Mouse (Mus musculus) c-Kit-positive CD71-negative TER-119-negative erythroid progenitor cells, embryonic 14.5 days (primary cell): ENCODE results near the gene Pgm5.

Experiments
- DNase-seq: peaks from one replicate; pipeline ENCODE4 v3.0.0-alpha.2; 2013; ENCODE audit warnings: low read depth

Gene Pgm5

DNA sequence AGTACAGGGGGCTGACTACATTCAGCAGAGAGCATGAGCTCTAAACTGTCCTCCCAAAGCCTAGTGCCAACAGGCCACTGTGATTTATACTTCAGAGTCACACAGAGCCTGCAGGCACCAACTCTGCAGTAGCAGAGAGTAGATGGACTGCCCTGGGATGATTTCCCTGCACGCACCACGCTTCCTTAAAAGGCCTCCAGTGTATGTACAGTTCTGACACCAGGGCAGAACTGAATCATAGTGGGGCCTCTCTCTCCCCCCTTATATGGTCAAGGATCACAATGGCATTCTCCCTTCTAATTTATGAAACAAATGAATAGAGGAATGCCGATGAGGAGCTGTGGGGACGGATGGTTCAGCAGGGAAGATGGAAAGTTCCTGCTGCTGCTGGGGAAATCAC lies 91.3 kb downstream of the Pgm5 start:
- no peak for DNase-seq

GRCm38 (mm10) chr19:24767401-24767800 lies 94.3 kb downstream of the Pgm5 start:
- DNase-seq: no peak

GRCm38 (mm10) chr19:24762473-24763149 lies 99.0 kb downstream of the Pgm5 start:
- no peak for DNase-seq

DNA sequence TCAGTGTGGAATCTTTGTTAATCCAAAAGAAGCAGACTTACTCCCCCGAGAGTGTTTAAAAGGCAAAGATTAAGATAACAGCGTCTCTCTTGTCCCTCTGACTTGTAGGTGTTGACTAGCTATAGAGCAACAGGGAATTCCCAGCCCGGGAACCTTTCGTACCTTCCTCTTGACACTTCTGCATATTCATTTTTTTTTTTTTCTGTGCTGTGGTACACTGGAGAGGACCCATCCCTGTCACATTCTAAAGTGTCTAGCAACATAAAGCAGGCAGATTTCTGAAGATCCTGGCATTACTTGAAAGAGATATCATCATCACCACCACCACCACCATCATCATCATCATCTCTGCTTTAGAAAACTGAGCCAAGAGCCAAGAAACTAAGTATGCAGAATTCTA lies 105.0 kb downstream of the Pgm5 start:
- DNase-seq: no peak

DNA sequence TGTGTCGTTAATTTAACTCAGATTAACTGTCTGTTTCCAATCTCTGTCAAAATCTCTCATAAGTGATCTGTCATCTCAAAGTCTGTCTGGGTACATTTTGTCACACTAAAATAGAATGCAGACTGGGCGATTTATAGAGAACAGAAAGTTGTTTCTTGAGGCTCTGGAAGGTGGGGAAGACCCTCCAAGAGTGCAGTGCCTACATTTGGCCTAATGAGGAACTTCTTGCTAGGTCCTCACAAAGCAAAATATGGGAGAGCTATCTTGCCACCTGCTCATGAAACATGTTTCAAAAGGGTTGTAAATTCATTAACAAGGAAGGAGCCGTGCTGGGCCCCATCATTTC lies 107.2 kb downstream of the Pgm5 start:
- no peak for DNase-seq

GRCm38 (mm10) chr19:24753617-24754439 lies 107.8 kb downstream of the Pgm5 start:
- DNase-seq: no peak

DNA sequence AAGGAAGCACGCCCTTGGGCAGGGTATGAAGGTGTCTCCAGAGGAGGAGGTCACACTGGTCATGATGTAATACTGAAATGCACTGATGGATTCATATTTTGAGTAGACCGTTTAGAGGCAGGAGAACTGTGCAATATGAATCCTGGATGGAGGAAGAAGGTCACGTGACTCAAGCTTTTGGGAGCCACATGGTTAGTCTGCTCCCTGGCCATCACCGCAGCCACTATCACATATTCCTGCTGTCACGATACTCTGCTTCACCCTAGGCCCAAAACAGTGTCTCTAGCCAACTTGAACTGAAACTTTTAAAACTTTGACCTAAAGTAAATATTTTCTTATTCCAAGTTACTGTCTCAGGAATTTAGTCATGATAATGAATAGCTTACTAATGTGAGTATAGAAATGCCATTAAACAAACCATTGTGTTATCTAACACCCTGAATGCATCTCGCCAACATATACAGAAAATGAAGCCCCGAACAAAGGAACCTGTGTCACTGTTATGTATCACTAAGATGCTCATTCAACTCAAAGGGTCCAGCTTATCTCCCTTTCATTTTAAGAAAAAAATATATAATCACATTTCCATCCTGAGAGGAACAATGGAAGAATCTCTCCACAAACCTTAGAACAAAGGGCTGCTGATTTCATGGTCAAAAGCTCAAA lies 108.6 kb downstream of the Pgm5 start:
- DNase-seq: no peak

- DNase-seq: no peak
These were observed 115.3 kb downstream of the Pgm5 start for GRCm38 (mm10) chr19:24746266-24746875.

DNA sequence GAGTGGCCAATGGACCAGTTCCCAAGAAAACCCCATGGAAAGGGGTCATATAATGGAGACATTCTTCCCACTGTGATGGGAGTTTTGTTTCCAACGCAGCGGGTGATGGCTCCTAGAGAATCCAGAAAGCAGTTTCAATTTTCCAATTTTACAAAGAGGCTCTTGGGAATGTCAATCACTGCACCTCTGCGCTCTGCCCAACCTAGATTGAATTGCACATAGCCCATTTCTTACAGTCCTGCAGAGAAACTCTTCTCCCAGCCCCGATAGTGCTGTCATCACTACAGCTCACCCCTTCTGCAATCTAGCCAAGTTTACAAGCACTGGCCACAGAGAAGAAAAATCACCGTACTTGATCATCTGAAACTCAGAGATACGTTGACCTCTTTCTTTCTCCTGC lies 119.0 kb downstream of the Pgm5 start:
- no peak for DNase-seq

DNA sequence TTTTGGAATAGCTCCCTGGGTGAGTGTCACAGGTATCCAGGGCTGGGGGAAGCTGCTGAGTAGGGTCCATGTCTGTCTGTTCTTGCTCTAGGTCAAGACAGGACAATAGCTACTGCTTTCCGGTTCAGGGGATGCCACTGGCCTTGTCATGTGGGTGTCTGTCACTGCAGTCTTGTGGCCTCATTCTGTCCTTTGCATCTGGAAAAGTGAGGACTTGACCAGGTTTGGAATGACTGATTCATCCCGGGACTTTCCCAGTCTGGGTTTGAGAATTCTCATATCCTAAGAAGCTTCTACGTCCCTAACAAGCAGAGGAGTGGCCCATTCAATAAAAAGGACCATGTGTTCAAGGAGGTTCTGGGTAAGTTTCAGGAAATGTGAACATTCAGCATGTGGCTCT lies 122.9 kb downstream of the Pgm5 start:
- no peak for DNase-seq

DNA sequence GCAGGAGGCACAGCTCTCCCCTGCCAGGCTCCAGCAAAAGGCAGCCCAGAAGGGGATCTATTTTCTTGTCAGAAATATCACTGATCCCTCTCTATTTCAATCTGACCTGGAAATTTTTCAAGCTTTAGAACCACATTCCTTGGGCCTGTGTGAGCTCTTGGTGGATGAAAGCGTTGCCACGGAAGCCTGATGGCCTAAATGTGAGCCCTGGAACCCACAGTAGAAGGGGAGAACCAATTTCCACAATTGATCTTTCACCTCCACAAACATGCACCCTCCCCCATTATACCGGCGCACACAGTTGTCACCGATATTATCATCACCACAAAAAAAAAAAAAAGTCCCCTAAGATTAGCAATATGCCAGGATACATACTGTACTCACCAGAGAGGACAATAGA lies 123.6 kb downstream of the Pgm5 start:
- DNase-seq: no peak

DNA sequence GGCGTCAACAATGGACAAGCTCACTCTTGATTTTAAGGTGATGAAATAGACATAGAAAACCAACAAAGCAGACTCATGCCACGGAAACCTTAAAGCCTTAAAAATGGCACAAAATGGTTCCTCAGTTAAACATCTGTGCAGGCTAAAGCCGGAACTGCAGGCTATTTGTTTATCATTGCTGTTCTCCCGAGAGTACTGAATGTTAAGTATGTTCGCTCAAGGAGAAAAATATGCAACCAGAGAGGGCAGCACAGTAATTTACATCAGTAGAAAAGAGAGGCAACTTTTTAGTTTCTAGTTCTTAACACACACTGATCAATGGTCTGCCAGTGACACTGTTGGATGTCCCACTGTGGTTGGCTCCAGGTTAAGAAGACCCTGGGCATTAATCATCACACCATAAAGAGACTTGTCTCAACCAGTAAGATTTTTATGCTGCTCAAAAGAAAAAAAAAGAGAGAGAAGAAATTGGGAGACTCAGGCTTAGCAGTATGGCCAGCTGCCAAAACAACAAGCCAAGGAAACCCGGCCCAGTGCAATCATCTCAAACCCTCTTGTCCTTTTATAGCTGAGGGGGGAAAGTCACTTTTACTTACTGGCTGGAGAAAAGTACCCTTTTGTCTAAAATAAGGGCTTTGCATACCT lies 126.0 kb downstream of the Pgm5 start:
- DNase-seq: no peak

- no peak for DNase-seq
These were observed 131.0 kb downstream of the Pgm5 start for GRCm38 (mm10) chr19:24730661-24731060.

DNA sequence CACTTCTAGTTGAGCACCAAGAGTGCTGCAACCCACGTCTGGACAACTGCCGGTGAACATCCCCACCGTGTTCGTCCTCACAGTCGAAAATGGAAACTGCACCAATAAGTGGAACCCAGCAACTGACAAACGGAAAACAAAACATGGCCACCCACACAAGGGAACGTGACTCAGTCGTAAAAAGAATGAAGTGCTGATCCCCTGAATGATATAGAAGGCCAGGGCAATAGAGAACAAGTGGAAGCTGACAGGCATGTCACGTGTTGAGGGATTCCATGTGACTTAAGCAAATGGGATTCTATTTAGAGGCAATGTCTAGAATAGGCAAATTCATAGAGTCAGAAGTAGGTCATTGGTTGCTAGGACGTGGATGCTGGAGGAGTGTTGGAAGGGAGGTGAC lies 137.3 kb downstream of the Pgm5 start:
- no peak for DNase-seq

DNA sequence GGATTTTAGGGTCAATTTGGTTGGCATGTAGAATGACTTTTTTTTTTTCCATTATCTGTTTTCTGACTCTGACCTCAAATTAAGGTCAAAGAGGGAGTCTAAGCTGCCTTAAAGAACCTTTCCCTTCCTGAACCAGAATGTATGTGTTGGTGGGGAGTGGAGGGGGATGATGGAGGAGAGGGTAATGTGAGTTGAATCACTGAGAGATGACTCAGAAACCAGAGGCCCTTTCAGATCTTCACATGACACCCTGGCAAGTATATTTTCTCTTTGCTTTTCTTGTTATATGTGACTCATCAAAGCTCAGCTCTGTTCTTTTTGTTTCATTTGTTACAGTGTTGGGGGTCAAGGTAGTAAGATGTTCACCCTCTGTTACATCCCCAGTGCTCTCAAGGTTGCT lies 141.2 kb downstream of the Pgm5 start:
- DNase-seq: no peak

GRCm38 (mm10) chr19:24719504-24719903 lies 142.2 kb downstream of the Pgm5 start:
- DNase-seq: no peak

GRCm38 (mm10) chr19:24718021-24718420 lies 143.6 kb downstream of the Pgm5 start:
- DNase-seq: no peak

DNA sequence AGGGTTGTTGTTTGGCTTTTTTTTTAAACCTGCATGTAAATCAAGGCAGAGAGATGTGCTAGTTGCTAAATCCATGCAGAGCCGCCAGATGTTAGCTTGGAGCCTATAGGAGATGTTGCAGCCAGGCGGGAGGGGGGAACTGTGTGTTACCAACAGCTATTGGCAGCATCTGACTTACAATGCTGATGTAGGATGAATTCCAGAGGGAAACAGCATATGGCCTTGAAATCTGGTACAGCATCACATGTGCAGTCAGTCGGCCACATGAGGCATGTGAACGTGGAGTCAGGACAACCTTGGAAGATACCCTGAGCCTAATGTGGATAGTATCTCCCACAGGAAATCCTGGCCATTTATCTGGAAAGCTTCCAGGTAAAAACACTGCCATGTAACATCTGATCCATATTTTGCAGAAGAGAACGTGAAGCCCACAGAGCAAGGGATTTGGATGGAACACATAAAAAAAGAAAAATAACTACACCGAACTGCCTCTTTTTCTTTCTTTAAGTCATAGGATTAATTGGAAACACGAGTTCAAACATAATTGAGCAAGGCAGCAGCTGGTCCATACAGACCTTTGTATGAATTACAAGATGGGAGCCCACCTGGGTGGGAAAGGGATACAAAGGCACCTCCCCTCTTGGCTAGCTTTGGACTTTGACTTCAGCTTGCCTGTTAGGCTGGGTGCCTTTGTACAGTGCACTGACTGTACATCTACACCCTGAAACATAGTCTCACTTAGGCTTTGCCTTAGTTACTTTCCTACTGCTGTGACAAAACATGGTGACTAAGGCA lies 145.2 kb downstream of the Pgm5 start:
- DNase-seq: no peak

DNA sequence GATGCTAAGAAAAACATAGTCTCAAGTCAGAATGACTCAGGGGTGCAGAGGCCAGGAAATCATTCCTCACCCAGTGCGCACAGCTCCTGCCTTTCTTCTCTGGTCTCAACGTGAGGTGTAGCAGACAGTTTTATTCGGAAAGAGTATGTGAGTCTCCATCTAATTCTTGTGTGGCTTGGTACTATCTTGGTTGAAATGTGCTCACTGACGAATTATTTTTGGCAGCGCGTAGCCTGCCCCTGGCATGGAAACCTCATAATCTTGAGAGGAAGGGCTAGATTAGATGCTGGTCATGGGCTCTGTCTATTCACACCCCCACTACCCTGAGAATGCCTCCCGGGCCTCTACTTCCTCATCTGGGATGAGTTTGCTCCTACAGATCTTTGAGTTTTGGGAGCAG lies 153.6 kb downstream of the Pgm5 start:
- DNase-seq: no peak

DNA sequence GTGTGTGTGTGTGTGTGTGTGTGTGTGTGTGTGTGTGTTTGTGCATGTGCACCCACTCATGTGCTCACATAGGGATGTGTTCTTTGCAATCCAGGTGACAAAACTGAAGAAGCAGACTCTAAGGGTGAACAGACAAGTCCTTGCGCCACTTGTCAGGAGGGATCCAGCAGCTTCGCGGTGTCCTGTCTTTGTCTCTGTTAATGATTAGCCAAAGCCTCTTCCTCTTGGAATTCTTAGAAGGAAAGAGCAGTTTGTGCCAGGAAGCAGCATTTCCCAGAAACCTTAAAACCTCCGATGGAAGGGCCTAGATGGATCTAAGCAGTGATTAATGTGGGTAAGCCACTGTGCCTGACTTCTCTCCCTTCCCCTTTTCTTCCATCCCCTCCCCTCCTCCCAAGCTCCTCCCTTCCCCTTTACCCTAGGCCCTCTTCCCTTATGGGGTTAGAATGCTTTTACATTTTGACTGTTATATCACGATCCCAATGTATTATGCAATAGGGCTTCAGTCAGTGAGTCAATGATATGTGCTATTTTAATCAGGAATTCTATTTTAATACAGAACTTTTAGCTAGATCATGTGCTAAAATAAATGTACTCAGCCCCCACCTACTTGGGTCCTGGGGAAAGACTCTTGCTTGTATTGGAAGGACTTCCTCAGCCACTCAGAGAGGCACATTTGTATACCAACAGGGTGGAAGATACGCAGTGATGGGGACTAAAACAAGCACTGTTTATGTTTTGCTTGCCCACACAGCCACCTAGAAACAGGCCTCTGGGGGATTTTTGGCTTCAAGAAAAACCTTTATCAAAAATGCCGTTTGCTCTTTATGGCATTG lies 154.4 kb downstream of the Pgm5 start:
- no peak for DNase-seq

- DNase-seq: peak; percentile 19
These were observed 156.3 kb downstream of the Pgm5 start for GRCm38 (mm10) chr19:24705395-24705794.
